Mouse (Mus musculus) spleen, adult 2 months (tissue): ENCODE measurements around the gene Erbb4.

ENCODE experiments used
- CTCF ChIP-seq: fragments of 200-500 bp; IDR thresholded peaks from 2 replicates; pipeline ENCODE4 v1.5.1; 2011; ENCODE audit warnings: mild to moderate bottlenecking, inconsistent platforms; ENCODE audit not compliant: insufficient read depth, insufficient read length, insufficient replicate concordance; ENCODE audit errors: extremely low read depth
- POLR2A ChIP-seq: fragments of 200-500 bp; IDR thresholded peaks from 2 replicates; pipeline ENCODE4 v1.6.1; 2011; ENCODE audit warnings: low read depth, low read length, inconsistent platforms

GRCm38 (mm10) chr1:68401204-68401603, 706.7 kb downstream of the Erbb4 start:
- no peak for TF ChIP-seq POLR2A
- TF ChIP-seq CTCF, result no peak
